Mouse (Mus musculus): ENCODE results near the gene Itga2b. TPM values are rescaled to one million over a fixed set of nuclear protein-coding genes. Genes with fewer than 3 reads are reported as not detected.
A peak's percentile ranks its signal among the peaks of the same experiment; 100 is the strongest.

The Itga2b gene
- polyA plus RNA-seq, 1 experiment from 2014 or later = 6.1 TPM

- DNase-seq (ENCODE audit: low spot score) = no peak
- Histone ChIP-seq H3K36me3 (ENCODE audit: control insufficient read depth, insufficient read depth, low read length) (peaks cover 4% of the 10 kb centered on the region), H3K4me2 (ENCODE audit: low read depth) (no peak overlapping the region), H3K27me3 (ENCODE audit: control insufficient read depth, insufficient read depth, low read length) (no peaks in the 10 kb centered on the region), H3K9ac (ENCODE audit: low read length) (no peak overlapping the region), H3K4me3 (ENCODE audit: low read depth, low read length) (no peak overlapping the region), H3K9me3 (ENCODE audit: control insufficient read depth, low read length) (no peaks in the 10 kb centered on the region), H3K4me1 (ENCODE audit: control insufficient read depth, insufficient read depth, low read length) (no peaks in the 10 kb centered on the region), H3K27ac (ENCODE audit: low read depth, low read length) (no peak overlapping the region)
- 87% methylated on average over 2 of the region's 2 CpGs for WGBS
- ATAC-seq (ENCODE audit: insufficient read depth, low FRiP score, low TSS enrichment) = no peak
Observed at GRCm38 (mm10) chr11:102487901-102488300, 18.0 kb upstream of the Itga2b start.

GRCm38 (mm10) chr11:102486733-102487386 is 16.9 kb upstream of the Itga2b start:
- ATAC-seq (ENCODE audit: insufficient read depth, low FRiP score, low TSS enrichment) (no peak), DNase-seq (ENCODE audit: low spot score) (peak; percentile 58)
- Histone ChIP-seq H3K9me3 (ENCODE audit: control insufficient read depth, low read length) (no peaks in the 10 kb centered on the region), H3K4me1 (ENCODE audit: control insufficient read depth, insufficient read depth, low read length) (no peaks in the 10 kb centered on the region), H3K36me3 (ENCODE audit: control insufficient read depth, insufficient read depth, low read length) (peaks cover 4% of the 10 kb centered on the region), H3K27ac (ENCODE audit: low read depth, low read length) (no peak overlapping the region), H3K27me3 (ENCODE audit: control insufficient read depth, insufficient read depth, low read length) (no peaks in the 10 kb centered on the region), H3K9ac (ENCODE audit: low read length) (no peak overlapping the region), H3K4me3 (ENCODE audit: low read depth, low read length) (no peak overlapping the region), H3K4me2 (ENCODE audit: low read depth) (no peak overlapping the region)
- WGBS = 71% methylated on average over 11 of the region's 11 CpGs

GRCm38 (mm10) chr11:102481779-102482178 is 11.9 kb upstream of the Itga2b start:
- ATAC-seq (ENCODE audit: insufficient read depth, low FRiP score, low TSS enrichment) (no peak), DNase-seq (ENCODE audit: low spot score) (no peak)
- no peak overlapping the region for H3K4me3 ChIP-seq (ENCODE audit: low read depth, low read length)
- no peak overlapping the region for H3K4me2 ChIP-seq (ENCODE audit: low read depth)
- no peaks in the 10 kb centered on the region for H3K27me3 ChIP-seq (ENCODE audit: control insufficient read depth, insufficient read depth, low read length)
- H3K9ac ChIP-seq (ENCODE audit: low read length) = no peak overlapping the region
- peaks cover 33% of the 10 kb centered on the region for H3K36me3 ChIP-seq (ENCODE audit: control insufficient read depth, insufficient read depth, low read length)
- 95% methylated on average over 10 of the region's 10 CpGs for WGBS
- H3K9me3 ChIP-seq (ENCODE audit: control insufficient read depth, low read length) = no peaks in the 10 kb centered on the region
- no peak overlapping the region for H3K27ac ChIP-seq (ENCODE audit: low read depth, low read length)
- H3K4me1 ChIP-seq (ENCODE audit: control insufficient read depth, insufficient read depth, low read length) = no peaks in the 10 kb centered on the region

GRCm38 (mm10) chr11:102480897-102481296 is 11.0 kb upstream of the Itga2b start:
- 89% methylated on average over 4 of the region's 4 CpGs for WGBS
- no peak overlapping the region for H3K4me3 ChIP-seq (ENCODE audit: low read depth, low read length)
- no peaks in the 10 kb centered on the region for H3K27me3 ChIP-seq (ENCODE audit: control insufficient read depth, insufficient read depth, low read length)
- no peak overlapping the region for H3K27ac ChIP-seq (ENCODE audit: low read depth, low read length)
- H3K4me1 ChIP-seq (ENCODE audit: control insufficient read depth, insufficient read depth, low read length) = no peaks in the 10 kb centered on the region
- no peak for DNase-seq (ENCODE audit: low spot score)
- no peak overlapping the region for H3K4me2 ChIP-seq (ENCODE audit: low read depth)
- no peaks in the 10 kb centered on the region for H3K9me3 ChIP-seq (ENCODE audit: control insufficient read depth, low read length)
- no peak overlapping the region for H3K9ac ChIP-seq (ENCODE audit: low read length)
- ATAC-seq (ENCODE audit: insufficient read depth, low FRiP score, low TSS enrichment) = no peak
- peaks cover 33% of the 10 kb centered on the region for H3K36me3 ChIP-seq (ENCODE audit: control insufficient read depth, insufficient read depth, low read length)

GRCm38 (mm10) chr11:102480111-102480510 is 10.2 kb upstream of the Itga2b start:
- Histone ChIP-seq H3K9ac (ENCODE audit: low read length) (no peak overlapping the region), H3K9me3 (ENCODE audit: control insufficient read depth, low read length) (no peaks in the 10 kb centered on the region), H3K27me3 (ENCODE audit: control insufficient read depth, insufficient read depth, low read length) (no peaks in the 10 kb centered on the region), H3K4me2 (ENCODE audit: low read depth) (no peak overlapping the region), H3K27ac (ENCODE audit: low read depth, low read length) (no peak overlapping the region), H3K36me3 (ENCODE audit: control insufficient read depth, insufficient read depth, low read length) (peaks cover 33% of the 10 kb centered on the region), H3K4me1 (ENCODE audit: control insufficient read depth, insufficient read depth, low read length) (no peaks in the 10 kb centered on the region), H3K4me3 (ENCODE audit: low read depth, low read length) (no peak overlapping the region)
- ATAC-seq (ENCODE audit: insufficient read depth, low FRiP score, low TSS enrichment) (no peak), DNase-seq (ENCODE audit: low spot score) (no peak)
- 97% methylated on average over 15 of the region's 15 CpGs for WGBS

- 96% methylated on average over 23 of the region's 23 CpGs for WGBS
- Histone ChIP-seq H3K9me3 (ENCODE audit: control insufficient read depth, low read length) (no peaks in the 10 kb centered on the region), H3K4me2 (ENCODE audit: low read depth) (no peak overlapping the region), H3K27ac (ENCODE audit: low read depth, low read length) (no peak overlapping the region), H3K4me1 (ENCODE audit: control insufficient read depth, insufficient read depth, low read length) (no peaks in the 10 kb centered on the region), H3K36me3 (ENCODE audit: control insufficient read depth, insufficient read depth, low read length) (peaks cover 31% of the 10 kb centered on the region), H3K27me3 (ENCODE audit: control insufficient read depth, insufficient read depth, low read length) (no peaks in the 10 kb centered on the region), H3K4me3 (ENCODE audit: low read depth, low read length) (no peak overlapping the region), H3K9ac (ENCODE audit: low read length) (no peak overlapping the region)
- no peak for ATAC-seq (ENCODE audit: insufficient read depth, low FRiP score, low TSS enrichment)
- no peak for DNase-seq (ENCODE audit: low spot score)
Observed at GRCm38 (mm10) chr11:102479581-102479980, 9.7 kb upstream of the Itga2b start.

GRCm38 (mm10) chr11:102478671-102479070 is 8.7 kb upstream of the Itga2b start:
- DNase-seq (ENCODE audit: low spot score) (no peak), ATAC-seq (ENCODE audit: insufficient read depth, low FRiP score, low TSS enrichment) (no peak)
- Histone ChIP-seq H3K27me3 (ENCODE audit: control insufficient read depth, insufficient read depth, low read length) (no peaks in the 10 kb centered on the region), H3K4me3 (ENCODE audit: low read depth, low read length) (no peak overlapping the region), H3K4me2 (ENCODE audit: low read depth) (no peak overlapping the region), H3K9me3 (ENCODE audit: control insufficient read depth, low read length) (no peaks in the 10 kb centered on the region), H3K4me1 (ENCODE audit: control insufficient read depth, insufficient read depth, low read length) (no peaks in the 10 kb centered on the region), H3K36me3 (ENCODE audit: control insufficient read depth, insufficient read depth, low read length) (peaks cover 30% of the 10 kb centered on the region), H3K27ac (ENCODE audit: low read depth, low read length) (no peak overlapping the region), H3K9ac (ENCODE audit: low read length) (no peak overlapping the region)
- WGBS = 80% methylated on average over 3 of the region's 3 CpGs

DNA sequence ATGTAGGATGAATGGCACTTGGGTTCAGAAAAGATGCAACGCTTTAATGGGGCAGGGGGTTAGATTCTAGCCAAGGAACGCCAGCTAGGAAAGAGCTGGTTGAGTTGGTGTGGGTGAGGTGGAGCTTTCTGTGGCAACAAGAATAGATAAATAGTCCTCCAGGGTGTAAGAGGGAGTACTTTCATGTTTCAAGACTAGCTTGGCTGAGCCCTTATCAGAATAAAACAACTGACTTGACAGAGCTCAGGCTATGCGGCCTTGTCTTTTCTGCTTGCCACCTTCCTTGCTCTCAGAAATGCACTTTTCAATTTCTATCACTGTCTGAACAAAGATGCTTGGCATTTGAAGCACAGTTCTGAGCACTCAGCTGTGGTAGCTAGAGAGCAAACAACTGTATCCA is 5.1 kb upstream of the Itga2b start:
- peaks cover 21% of the 10 kb centered on the region for H3K36me3 ChIP-seq (ENCODE audit: control insufficient read depth, insufficient read depth, low read length)
- no peak overlapping the region for H3K4me3 ChIP-seq (ENCODE audit: low read depth, low read length)
- no peak overlapping the region for H3K9ac ChIP-seq (ENCODE audit: low read length)
- no peak overlapping the region for H3K27ac ChIP-seq (ENCODE audit: low read depth, low read length)
- ATAC-seq (ENCODE audit: insufficient read depth, low FRiP score, low TSS enrichment) = no peak
- no peak for DNase-seq (ENCODE audit: low spot score)
- no peaks in the 10 kb centered on the region for H3K4me1 ChIP-seq (ENCODE audit: control insufficient read depth, insufficient read depth, low read length)
- H3K9me3 ChIP-seq (ENCODE audit: control insufficient read depth, low read length) = no peaks in the 10 kb centered on the region
- no peaks in the 10 kb centered on the region for H3K27me3 ChIP-seq (ENCODE audit: control insufficient read depth, insufficient read depth, low read length)
- WGBS = 91% methylated on average over 3 of the region's 3 CpGs
- H3K4me2 ChIP-seq (ENCODE audit: low read depth) = no peak overlapping the region

DNA sequence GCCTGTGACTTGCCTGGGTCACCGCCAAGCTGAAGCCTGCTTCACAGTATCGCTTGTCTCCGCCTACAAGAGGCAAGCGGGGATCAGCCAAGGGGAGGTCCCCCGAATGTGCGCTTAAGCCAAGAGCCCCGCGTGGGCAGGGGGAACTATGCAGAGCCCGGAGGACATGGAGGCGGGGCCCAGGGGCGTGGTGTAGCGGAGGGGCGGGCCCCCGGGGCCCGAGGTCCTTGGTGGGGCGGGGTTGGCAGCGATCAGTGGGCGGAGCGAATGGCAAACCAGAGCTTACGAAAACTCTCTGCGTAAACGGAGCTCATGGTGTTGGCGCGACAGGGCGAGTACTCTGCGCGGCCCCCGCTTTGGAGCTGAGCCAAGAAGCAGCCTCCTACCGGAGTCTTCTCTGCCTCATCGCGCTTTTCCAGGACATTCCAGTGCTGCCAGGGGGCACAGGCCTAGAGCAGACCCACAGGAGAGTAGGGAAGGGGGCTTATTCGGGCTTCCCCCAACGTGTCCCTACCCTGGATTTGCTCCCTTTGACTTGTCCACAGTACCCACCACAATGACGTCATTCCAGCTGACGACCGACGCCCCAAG is 2.8 kb downstream of the Itga2b start:
- 0 out of 2 replicates have a peak, but pooled peaks cover 2% of the 10 kb centered on the region for H3K27me3 ChIP-seq (ENCODE audit: control insufficient read depth, insufficient read depth, low read length)

More for the DNA sequence above, 2.8 kb downstream of the Itga2b start:
- under 1% methylated on average over 37 of the region's 37 CpGs for WGBS
- DNase-seq (ENCODE audit: low spot score) (peak; percentile 91), ATAC-seq (ENCODE audit: insufficient read depth, low FRiP score, low TSS enrichment) (peak; percentile 79)
- H3K4me1 ChIP-seq (ENCODE audit: control insufficient read depth, insufficient read depth, low read length) = no peaks in the 10 kb centered on the region
- peak overlapping the region; percentile 23 for H3K4me3 ChIP-seq (ENCODE audit: low read depth, low read length)
- peak overlapping the region; percentile 10; the same call in 1 of the 2 replicates for H3K9ac ChIP-seq (ENCODE audit: low read length)
- H3K36me3 ChIP-seq (ENCODE audit: control insufficient read depth, insufficient read depth, low read length) = no peaks in the 10 kb centered on the region
- H3K4me2 ChIP-seq (ENCODE audit: low read depth) = peak overlapping the region; percentile 51
- H3K27ac ChIP-seq (ENCODE audit: low read depth, low read length) = no peak overlapping the region
- no peaks in the 10 kb centered on the region for H3K9me3 ChIP-seq (ENCODE audit: control insufficient read depth, low read length)
